Mouse (Mus musculus) frontal cortex, postnatal 10 days (tissue): ENCODE data around the gene Vcpkmt.
"Not testable (repeated sequence)": the region's sequence is repeated elsewhere in the genome, so short reads cannot be mapped to it uniquely, and the experiment has no call there.

Source experiments
- DNase-seq, 2 experiments: peaks; one replicate each; pipeline ENCODE4 v3.0.0; 2022; ENCODE audit warnings: low spot score in 2 of 2, mixed read lengths in 1 of 2

The Vcpkmt gene

GRCm38 (mm10) chr12:69582613-69583269 lies at the start of gene Vcpkmt:
Gene Vcpkmt (minus strand): TSS chr12:69583028.
- peak; percentile 74 to 86 for DNase-seq

DNA sequence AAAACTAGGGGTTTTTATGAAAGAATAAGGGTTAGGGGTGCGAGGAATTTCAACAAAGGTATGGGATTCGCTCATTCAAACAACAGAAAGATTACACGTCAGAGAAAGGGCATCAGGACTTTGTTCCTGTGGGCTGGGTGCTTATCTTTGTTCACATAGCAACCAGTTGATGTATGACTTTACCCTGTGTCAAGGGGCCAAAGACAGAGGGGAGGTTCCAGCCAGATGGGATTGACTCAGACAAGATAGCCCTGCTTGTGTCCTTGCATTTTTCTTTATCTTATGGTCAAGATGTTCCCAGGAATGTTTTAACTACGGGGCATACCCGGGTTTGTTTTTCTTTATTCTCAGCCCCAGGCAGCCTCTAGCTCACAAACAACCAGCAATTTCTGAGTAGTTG lies 35.8 kb upstream of the Vcpkmt start:
- DNase-seq = not testable (repeated sequence)

DNA sequence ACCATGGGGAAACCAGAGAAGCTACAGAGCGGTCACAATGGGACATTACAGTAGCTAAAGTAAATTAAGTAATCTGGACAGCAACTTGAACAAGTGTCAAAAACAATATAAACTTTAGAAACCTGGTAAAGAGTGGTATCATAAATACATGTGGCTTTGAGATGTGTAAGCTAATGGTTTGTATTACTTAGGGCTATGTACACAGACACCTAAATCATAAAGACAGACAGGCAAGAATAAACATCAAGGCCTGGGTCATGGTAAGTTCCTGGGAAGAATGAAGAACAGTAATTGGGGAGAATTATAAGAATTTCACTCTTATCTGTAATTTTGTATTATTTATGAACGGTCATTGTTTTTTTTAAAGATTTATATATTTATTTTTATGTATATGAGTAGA lies 21.5 kb upstream of the Vcpkmt start:
- DNase-seq = no peak

DNA sequence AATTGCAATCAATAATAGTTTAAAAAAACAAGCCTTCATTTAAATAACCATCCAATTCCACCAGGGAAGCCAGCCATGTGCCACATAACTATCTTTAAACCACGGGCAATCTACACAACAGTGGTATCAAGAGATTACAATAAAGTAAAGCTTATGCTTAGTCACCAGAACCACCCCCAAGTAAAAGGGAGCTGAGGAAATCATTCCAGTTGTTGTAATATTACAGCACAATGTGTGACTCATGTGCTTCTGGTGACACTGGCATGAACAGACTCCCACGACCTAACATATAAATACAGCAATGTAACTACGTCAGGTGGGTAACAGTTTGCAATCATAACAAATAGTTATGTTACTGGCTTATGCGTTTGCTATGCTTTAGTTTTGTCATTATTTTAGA lies 14.6 kb upstream of the Vcpkmt start:
- no peak for DNase-seq

- no peak for DNase-seq
These were observed 10.3 kb upstream of the Vcpkmt start for GRCm38 (mm10) chr12:69593130-69593529.

- DNase-seq = no peak
These were observed 422 bp upstream of the Vcpkmt start for GRCm38 (mm10) chr12:69583270-69583629.

- DNase-seq = no peak
These were observed 614 bp downstream of the Vcpkmt start for GRCm38 (mm10) chr12:69582216-69582612.

GRCm38 (mm10) chr12:69579623-69580022 lies 3.2 kb downstream of the Vcpkmt start:
- no peak for DNase-seq

DNA sequence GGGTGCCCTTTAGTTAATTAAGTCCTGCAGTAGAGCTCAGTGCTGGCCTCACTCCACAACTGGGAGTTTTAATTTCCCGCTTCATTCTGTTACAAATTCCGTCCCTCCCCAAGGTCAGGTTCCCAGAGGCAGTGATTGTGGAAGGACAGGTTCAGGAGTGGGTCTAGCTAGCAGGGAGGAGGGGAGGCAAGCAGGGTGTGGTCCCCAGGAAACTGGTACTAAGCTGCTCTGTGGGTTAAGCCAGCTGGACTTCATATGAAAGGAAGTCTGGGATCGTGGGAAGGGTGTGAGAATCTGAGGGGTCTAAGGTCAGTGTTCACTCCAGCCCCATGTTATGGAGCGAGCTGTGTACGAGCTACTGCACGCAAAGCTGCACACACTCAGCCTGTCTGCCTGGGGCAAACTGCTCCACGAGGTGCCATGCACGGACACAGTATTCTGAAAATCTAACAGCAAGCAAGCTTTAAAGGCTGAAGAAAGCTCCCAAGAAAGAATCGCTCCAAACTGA lies 6.7 kb downstream of the Vcpkmt start:
- DNase-seq = no peak

GRCm38 (mm10) chr12:69573916-69574881 lies 8.6 kb downstream of the Vcpkmt start:
- DNase-seq = peak; percentile 48 to 72

DNA sequence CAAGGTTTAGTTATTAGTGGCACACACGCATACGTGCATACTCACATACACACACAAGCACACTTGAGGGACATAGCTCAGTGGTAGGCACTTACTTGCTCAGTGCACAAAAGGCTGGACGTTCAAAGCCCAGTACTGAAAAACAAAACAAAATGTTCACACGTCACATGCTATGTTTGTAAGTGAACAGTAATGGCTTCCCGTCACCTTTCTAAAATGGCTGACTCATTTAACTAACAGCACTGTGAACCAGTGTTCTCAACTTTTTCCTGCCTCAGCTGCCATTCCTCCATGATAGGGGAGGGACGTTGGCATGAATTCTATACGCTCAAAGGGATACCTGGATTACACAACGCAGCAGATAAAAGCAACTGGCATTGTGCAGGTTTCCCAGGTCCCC lies 9.6 kb downstream of the Vcpkmt start:
- no peak for DNase-seq

- DNase-seq = no peak
These were observed 12.9 kb downstream of the Vcpkmt start for GRCm38 (mm10) chr12:69569926-69570325.

DNA sequence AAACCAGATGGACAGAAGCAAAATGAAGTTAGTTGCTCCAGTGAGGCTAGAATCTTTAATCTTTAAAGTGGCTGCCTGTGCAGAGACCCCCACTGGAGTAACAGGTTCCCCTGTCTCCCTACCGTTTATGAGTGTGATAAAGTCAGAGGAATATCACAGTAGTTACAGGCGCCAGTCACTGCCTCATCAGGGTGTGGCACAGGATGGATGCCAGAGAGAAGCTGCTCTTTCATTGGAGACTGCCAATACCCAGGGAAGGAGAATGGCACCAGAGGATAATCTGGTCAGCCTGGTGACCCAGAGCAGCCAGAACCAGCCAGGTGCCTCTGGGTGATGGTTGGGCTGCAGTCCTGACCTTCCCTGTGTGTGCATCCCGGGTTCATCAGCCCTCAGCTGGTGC lies 14.6 kb downstream of the Vcpkmt start:
- no peak for DNase-seq

- not testable (repeated sequence) for DNase-seq
These were observed 21.8 kb downstream of the Vcpkmt start for GRCm38 (mm10) chr12:69561006-69561405.

GRCm38 (mm10) chr12:69556221-69556861 lies 26.5 kb downstream of the Vcpkmt start:
- no peak for DNase-seq

GRCm38 (mm10) chr12:69545456-69546178 lies 37.2 kb downstream of the Vcpkmt start:
- no peak for DNase-seq

DNA sequence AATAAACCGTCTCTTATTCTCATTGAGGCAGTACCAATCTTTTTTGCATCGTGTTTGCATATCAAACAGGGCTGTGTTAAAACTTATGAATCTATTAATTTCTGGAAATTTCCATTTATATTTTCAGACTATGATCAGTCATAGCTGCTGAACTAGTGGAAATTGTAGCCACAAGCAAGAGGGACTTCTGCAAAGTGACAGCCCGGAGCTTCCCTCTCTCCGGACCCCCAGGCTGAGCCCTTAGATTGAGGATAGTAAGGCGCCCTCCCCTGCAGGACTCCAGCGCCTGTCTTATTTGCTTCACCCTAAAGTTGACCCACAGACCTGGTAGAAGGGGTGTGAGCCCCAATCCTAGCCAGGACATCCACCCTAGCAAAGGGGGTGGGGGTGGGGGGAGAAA lies 37.8 kb downstream of the Vcpkmt start:
- DNase-seq = no peak

GRCm38 (mm10) chr12:69544562-69544961 lies 38.3 kb downstream of the Vcpkmt start:
- no peak for DNase-seq

- DNase-seq = no peak
These were observed 40.5 kb downstream of the Vcpkmt start for GRCm38 (mm10) chr12:69542376-69542775.

DNA sequence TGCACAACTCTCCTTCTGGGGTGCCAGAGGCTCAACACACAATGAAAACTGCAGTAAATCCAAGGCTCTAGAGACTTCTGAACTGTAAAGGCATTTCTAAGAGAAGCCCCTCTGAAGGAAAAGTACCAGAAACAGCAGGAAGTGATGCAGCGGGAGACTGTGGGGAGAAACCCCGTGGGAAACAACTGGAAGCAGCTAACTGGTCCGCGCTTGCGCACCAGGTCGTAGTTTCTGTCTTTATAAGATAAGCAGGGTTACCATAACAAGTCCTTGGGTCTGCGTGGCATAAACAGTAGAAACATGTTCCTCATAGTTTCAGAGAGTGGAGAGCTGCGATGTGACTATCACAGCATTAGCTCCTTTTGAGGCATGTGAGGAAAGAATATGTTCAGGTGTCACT lies 41.2 kb downstream of the Vcpkmt start:
- no peak for DNase-seq

DNA sequence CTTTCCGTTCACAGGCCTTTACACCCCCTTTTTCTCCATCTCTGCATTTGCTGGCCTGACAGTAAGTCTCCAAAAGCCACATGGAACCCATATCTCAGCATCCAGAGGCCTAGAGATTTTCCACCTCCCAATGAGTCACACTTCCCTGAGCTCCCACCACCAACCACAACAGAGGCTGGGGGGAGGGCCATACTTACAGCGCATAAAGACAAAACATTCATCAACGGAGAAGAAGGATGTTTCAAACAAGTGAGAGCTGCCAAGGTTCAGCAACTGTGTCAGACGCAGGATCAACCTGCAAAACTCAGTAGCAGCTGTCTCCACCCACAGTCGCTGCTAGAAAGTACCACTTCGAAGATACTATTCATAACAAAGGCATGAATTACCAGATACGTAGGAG lies 43.5 kb downstream of the Vcpkmt start:
- no peak for DNase-seq
